ENCODE assay signal across 12 mouse cellular contexts in genomic region chr17:23741359-23742209, GRCm38 (mm10). TPM values are rescaled to one million over a fixed set of nuclear protein-coding genes. Genes with fewer than 3 reads are reported as not detected.
A peak's percentile ranks its signal among the peaks of the same experiment; 100 is the strongest.
DNase-seq lines count a peak whose midpoint lies in the region; ATAC-seq lines count a peak whose summit lies in the region.
"Had no signal": no experiment of that assay in that cellular context is flagged by ENCODE, and none has a peak within 500 bp of the region (broad histone marks: within the 10 kb centered on the region; RNA-seq: fewer than 3 reads in every experiment).

No protein-coding gene starts in this region.

- H3K27ac ChIP-seq in heart, embryonic 13.5 days (replicated peaks) = no peak overlapping the region
- H3K27ac ChIP-seq in brown adipose tissue, adult 24 weeks (replicated peaks; ENCODE audit: low read depth, low read length) = no peak overlapping the region
- H3K27ac ChIP-seq in hindbrain, embryonic 15.5 days (replicated peaks) = no peak overlapping the region
- no peak overlapping the region for H3K27ac ChIP-seq in midbrain, embryonic 14.5 days (replicated peaks; ENCODE audit: low read depth, low read length)
- H3K27ac ChIP-seq: macrophage had no signal

- no peak overlapping the region for H3K9ac ChIP-seq in heart, embryonic 13.5 days
- H3K9ac ChIP-seq in hindbrain, embryonic 15.5 days = no peak overlapping the region
- no peak overlapping the region for H3K9ac ChIP-seq in midbrain, embryonic 14.5 days (replicated peaks; ENCODE audit: low read length)

- H3K36me3 ChIP-seq in heart, embryonic 13.5 days = peaks cover 8% of the 10 kb centered on the region
- 0 out of 2 replicates have a peak, but pooled peaks cover 3% of the 10 kb centered on the region for H3K36me3 ChIP-seq in hindbrain, embryonic 15.5 days
- peaks cover 11% of the 10 kb centered on the region for H3K36me3 ChIP-seq in midbrain, embryonic 14.5 days (ENCODE audit: control insufficient read depth, insufficient read depth, low read length)

- peak overlapping the region; percentile 35 for H3K4me3 ChIP-seq in heart, embryonic 13.5 days
- H3K4me3 ChIP-seq in brown adipose tissue, adult 24 weeks (ENCODE audit: insufficient read depth, low read depth, low read length) = peak overlapping the region; percentile 32
- H3K4me3 ChIP-seq in hindbrain, embryonic 15.5 days = peak overlapping the region; percentile 30
- no peak overlapping the region for H3K4me3 ChIP-seq in midbrain, embryonic 14.5 days (replicated peaks; ENCODE audit: low read depth, low read length)

- DNase-seq in heart, adult 8-10 months (ENCODE audit: low spot score) = no peak
- DNase-seq in midbrain, embryonic 14.5 days = no peak
- no peak for DNase-seq in urinary bladder, postnatal 14 days (ENCODE audit: low spot score)
- no peak for DNase-seq in retina, embryonic 14.5 days (ENCODE audit: low spot score)
- DNase-seq: adrenal gland, adult 8-10 months; thymus, adult 18-20 months had no signal

- H3K4me2 ChIP-seq in heart, embryonic 13.5 days = no peak overlapping the region
- H3K4me2 ChIP-seq in hindbrain, embryonic 15.5 days = peak overlapping the region; percentile 50; the same call in 1 of the 2 replicates
- H3K4me2 ChIP-seq in midbrain, embryonic 14.5 days (ENCODE audit: low read length) = peak overlapping the region; percentile 43

- H3K9me3 ChIP-seq in heart, embryonic 13.5 days = no peaks in the 10 kb centered on the region
- H3K9me3 ChIP-seq in hindbrain, embryonic 15.5 days = no peaks in the 10 kb centered on the region
- H3K9me3 ChIP-seq in midbrain, embryonic 14.5 days (ENCODE audit: control insufficient read depth, low read length) = no peaks in the 10 kb centered on the region

- H3K27me3 ChIP-seq in heart, embryonic 13.5 days (replicated peaks) = peaks cover 88% of the 10 kb centered on the region
- H3K27me3 ChIP-seq in hindbrain, embryonic 15.5 days = peaks cover 48% of the 10 kb centered on the region
- peaks cover 52% of the 10 kb centered on the region for H3K27me3 ChIP-seq in midbrain, embryonic 14.5 days (ENCODE audit: control insufficient read depth, insufficient read depth, low read length)

- peaks cover 54% of the 10 kb centered on the region for H3K4me1 ChIP-seq in heart, embryonic 13.5 days
- H3K4me1 ChIP-seq in brown adipose tissue, adult 24 weeks (ENCODE audit: control insufficient read depth, insufficient read depth, insufficient read length, low read length) = peaks cover 7% of the 10 kb centered on the region; the same call in 1 of the 2 replicates
- H3K4me1 ChIP-seq in hindbrain, embryonic 15.5 days (replicated peaks) = peaks cover 56% of the 10 kb centered on the region
- peaks cover 37% of the 10 kb centered on the region for H3K4me1 ChIP-seq in midbrain, embryonic 14.5 days (ENCODE audit: control insufficient read depth, insufficient read depth, low read length)

- no peak for ATAC-seq in heart, embryonic 13.5 days (ENCODE audit: extremely low read depth, insufficient number of reproducible peaks, low FRiP score, low TSS enrichment)
- no peak for ATAC-seq in hindbrain, embryonic 15.5 days (ENCODE audit: low FRiP score, low read depth)
- no peak for ATAC-seq in midbrain, embryonic 14.5 days (ENCODE audit: low FRiP score, low TSS enrichment)
- no peak for ATAC-seq in granulocyte monocyte progenitor cell, adult 5-6 weeks (replicated peaks; ENCODE audit: poor library complexity, severe bottlenecking)

- 42% methylated on average over 38 of the region's 38 CpGs for WGBS in heart, embryonic 13.5 days
- 51% methylated on average over 38 of the region's 38 CpGs for WGBS in hindbrain, embryonic 15.5 days
- WGBS in midbrain, embryonic 14.5 days = 51% methylated on average over 38 of the region's 38 CpGs

RNA-seq across cellular contexts. Expression of gene Paqr4, which starts 0.9 kb away (rescaled TPM):
- polyA plus RNA-seq in heart, embryonic 13.5 days (2015; fragmentation: Nextera tagmentation; extraction: Ambion mirVana) = 12.3 and 12.6 TPM in 2 replicates
- 10 to 100 TPM; 22.4 to 29.0 (median 26.4) TPM for total RNA-seq in heart, adult 8-10 months (2022)
- 4.0 and 5.1 TPM in 2 replicates for polyA plus RNA-seq in brown adipose tissue, adult 24 weeks (2012; ENCODE audit: insufficient read depth, insufficient read length, missing spikeins)
- 67.0 and 75.2 TPM in 2 replicates for polyA plus RNA-seq in hindbrain, embryonic 15.5 days (2015; fragmentation: Nextera tagmentation; extraction: Ambion mirVana)
- 56.6 and 69.2 TPM in 2 replicates for polyA plus RNA-seq in midbrain, embryonic 14.5 days (2014; fragmentation: Nextera tagmentation; extraction: Ambion mirVana)
- 0.69 and 2.4 TPM in 2 replicates for total RNA-seq in granulocyte monocyte progenitor cell, adult 5-6 weeks (2014; fragmentation: Nextera tagmentation)
- total RNA-seq in granulocyte monocyte progenitor cell, adult 5-6 weeks (2017) = 2.2 and 2.5 TPM in 2 replicates

RNA-seq across cellular contexts. Expression of gene Kremen2, which starts 4.0 kb away (rescaled TPM):
- 0.09 and 0.32 TPM in 2 replicates for polyA plus RNA-seq in heart, embryonic 13.5 days (2015; fragmentation: Nextera tagmentation; extraction: Ambion mirVana)
- total RNA-seq in heart, adult 8-10 months (2022) = under 1 TPM in 1 of 4 experiments, not detected in 3; 0.26 TPM
- polyA plus RNA-seq in brown adipose tissue, adult 24 weeks (2012; ENCODE audit: insufficient read depth, insufficient read length, missing spikeins) = not detected in 2 replicates
- polyA plus RNA-seq in hindbrain, embryonic 15.5 days (2015; fragmentation: Nextera tagmentation; extraction: Ambion mirVana) = 1.5 TPM in 2 replicates
- 0.71 and 0.80 TPM in 2 replicates for polyA plus RNA-seq in midbrain, embryonic 14.5 days (2014; fragmentation: Nextera tagmentation; extraction: Ambion mirVana)
- not detected in 2 replicates for total RNA-seq in granulocyte monocyte progenitor cell, adult 5-6 weeks (2014; fragmentation: Nextera tagmentation)
- not detected in 2 replicates for total RNA-seq in granulocyte monocyte progenitor cell, adult 5-6 weeks (2017)
- polyA plus RNA-seq: heart, embryonic 14.5 days; macrophage had no signal

RNA-seq across cellular contexts. Expression of gene Pkmyt1, which starts 15.4 kb away (rescaled TPM):
- polyA plus RNA-seq in heart, embryonic 13.5 days (2015; fragmentation: Nextera tagmentation; extraction: Ambion mirVana) = 30.9 and 31.0 TPM in 2 replicates
- total RNA-seq in heart, adult 8-10 months (2022) = 1 to 10 TPM in 2 of 4 experiments, under 1 TPM in 2; 0.78 to 1.5 (median 1.1) TPM
- polyA plus RNA-seq in brown adipose tissue, adult 24 weeks (2012; ENCODE audit: insufficient read depth, insufficient read length, missing spikeins) = 1.8 TPM in 1 of 2 replicates, not detected in the other
- 19.8 and 21.8 TPM in 2 replicates for polyA plus RNA-seq in hindbrain, embryonic 15.5 days (2015; fragmentation: Nextera tagmentation; extraction: Ambion mirVana)
- 16.2 and 18.2 TPM in 2 replicates for polyA plus RNA-seq in midbrain, embryonic 14.5 days (2014; fragmentation: Nextera tagmentation; extraction: Ambion mirVana)
- 63.7 and 86.7 TPM in 2 replicates for total RNA-seq in granulocyte monocyte progenitor cell, adult 5-6 weeks (2014; fragmentation: Nextera tagmentation)
- total RNA-seq in granulocyte monocyte progenitor cell, adult 5-6 weeks (2017) = 22.0 and 24.3 TPM in 2 replicates

RNA-seq across cellular contexts. Expression of gene 1520401A03Rik, which starts 19.0 kb away (rescaled TPM):
- 0.11 TPM in 1 of 2 replicates, not detected in the other for polyA plus RNA-seq in heart, embryonic 13.5 days (2015; fragmentation: Nextera tagmentation; extraction: Ambion mirVana)
- not detected for total RNA-seq in heart, adult 8-10 months (2022)
- not detected in 2 replicates for polyA plus RNA-seq in brown adipose tissue, adult 24 weeks (2012; ENCODE audit: insufficient read depth, insufficient read length, missing spikeins)
- polyA plus RNA-seq in hindbrain, embryonic 15.5 days (2015; fragmentation: Nextera tagmentation; extraction: Ambion mirVana) = 0.13 and 0.41 TPM in 2 replicates
- polyA plus RNA-seq in midbrain, embryonic 14.5 days (2014; fragmentation: Nextera tagmentation; extraction: Ambion mirVana) = not detected in 2 replicates
- total RNA-seq in granulocyte monocyte progenitor cell, adult 5-6 weeks (2014; fragmentation: Nextera tagmentation) = not detected in 2 replicates
- total RNA-seq in granulocyte monocyte progenitor cell, adult 5-6 weeks (2017) = not detected in 2 replicates
- polyA plus RNA-seq: heart, embryonic 14.5 days; macrophage had no signal

RNA-seq across cellular contexts. Expression of gene Flywch1, which starts 29.8 kb away (rescaled TPM):
- 52.1 and 54.1 TPM in 2 replicates for polyA plus RNA-seq in heart, embryonic 13.5 days (2015; fragmentation: Nextera tagmentation; extraction: Ambion mirVana)
- total RNA-seq in heart, adult 8-10 months (2022) = 10 to 100 TPM; 40.8 to 42.0 (median 40.9) TPM
- 25.8 and 26.8 TPM in 2 replicates for polyA plus RNA-seq in brown adipose tissue, adult 24 weeks (2012; ENCODE audit: insufficient read depth, insufficient read length, missing spikeins)
- polyA plus RNA-seq in hindbrain, embryonic 15.5 days (2015; fragmentation: Nextera tagmentation; extraction: Ambion mirVana) = 204 and 209 TPM in 2 replicates
- 210 and 220 TPM in 2 replicates for polyA plus RNA-seq in midbrain, embryonic 14.5 days (2014; fragmentation: Nextera tagmentation; extraction: Ambion mirVana)
- total RNA-seq in granulocyte monocyte progenitor cell, adult 5-6 weeks (2014; fragmentation: Nextera tagmentation) = 10.3 and 17.5 TPM in 2 replicates
- 15.2 and 22.4 TPM in 2 replicates for total RNA-seq in granulocyte monocyte progenitor cell, adult 5-6 weeks (2017)
